Mouse (Mus musculus) erythroblast, embryonic 14.5 days (primary cell): ENCODE data around the gene Exoc6b.

Experiments used
- GATA1 ChIP-seq: IDR thresholded peaks from 2 replicates; pipeline ENCODE4 v1.6.1; 2012; ENCODE audit warnings: low read length, inconsistent platforms, mixed read lengths
- TAL1 ChIP-seq: IDR thresholded peaks from 3 replicates; pipeline ENCODE4 v1.6.1; 2012; ENCODE audit warnings: low read length, inconsistent platforms, mixed read lengths

- TF ChIP-seq GATA1 (no peak), TAL1 (no peak)
Observed at GRCm38 (mm10) chr6:85037677-85038076, 31.6 kb downstream of the Exoc6b start.
